Mouse (Mus musculus) forebrain, embryonic 14.5 days (tissue): ENCODE results near the gene Tm4sf1. TPM values are rescaled to one million over a fixed set of nuclear protein-coding genes. Genes with fewer than 3 reads are reported as not detected.

Experiments
- ATAC-seq: fragments of 200-750 bp; cut with Nextera tagmentation; 2 replicates; pipeline ENCODE4 v1.8.0; 2017; ENCODE audit warnings: mild to moderate bottlenecking, moderate library complexity
- DNase-seq: peaks from one replicate; pipeline ENCODE4 v3.0.0-alpha.2; 2015; ENCODE audit warnings: low spot score
- H3K27ac ChIP-seq: fragments of 300-500 bp; sonication (generic); 2 replicates; pipeline ENCODE4 v1.5.1; 2014; ENCODE audit warnings: low read depth, mild to moderate bottlenecking, control low read depth, low read length, moderate library complexity
- H3K27me3 ChIP-seq: fragments of 300-500 bp; sonication (generic); replicated peaks from 2 replicates; pipeline ENCODE4 v1.6.1; 2014; ENCODE audit warnings: low read length, control low read depth, mixed read lengths; ENCODE audit not compliant: control insufficient read depth, insufficient read depth
- H3K36me3 ChIP-seq: fragments of 300-500 bp; sonication (generic); 2 replicates; pipeline ENCODE4 v1.6.1; 2014; ENCODE audit warnings: low read length, control low read depth; ENCODE audit not compliant: control insufficient read depth, insufficient read depth
- H3K4me1 ChIP-seq: fragments of 300-500 bp; sonication (generic); 2 replicates; pipeline ENCODE4 v1.6.1; 2014; ENCODE audit warnings: antibody characterized with exemption, low read length, control low read depth; ENCODE audit not compliant: control insufficient read depth, insufficient read depth
- H3K4me2 ChIP-seq: fragments of 300-500 bp; sonication (generic); 2 replicates; pipeline ENCODE4 v1.6.1; 2014; ENCODE audit warnings: mild to moderate bottlenecking, control low read depth, low read length
- H3K4me3 ChIP-seq: fragments of 300-500 bp; sonication (generic); 2 replicates; pipeline ENCODE4 v1.5.1; 2014; ENCODE audit warnings: low read depth, low read length, control low read depth
- H3K9ac ChIP-seq: fragments of 300-500 bp; sonication (generic); 2 replicates; pipeline ENCODE4 v1.6.1; 2014; ENCODE audit warnings: mild to moderate bottlenecking, low read length, control low read depth, moderate library complexity
- H3K9me3 ChIP-seq: fragments of 300-500 bp; sonication (generic); replicated peaks from 2 replicates; pipeline ENCODE4 v1.6.1; 2016; ENCODE audit warnings: low read length, control low read depth, mixed read lengths; ENCODE audit not compliant: control insufficient read depth
- WGBS: fragments of 180-500 bp; shearing (Covaris S2); extraction: QIAGEN DNeasy Blood & Tissue Kit; methylation state at CpG from one replicate; pipeline ENCODE4 v1.1.7; 2014; 5-methylcytosine and 5-hydroxymethylcytosine counted together
- polyA plus RNA-seq: library from polyadenylated mRNA; unstranded; fragments of >200 nt; fragmentation: Nextera tagmentation; extraction: Ambion mirVana; gene quantifications from 2 replicates; pipeline ENCODE4 v1.2.1, GENCODE M21; 2014

The Tm4sf1 gene
- polyA plus RNA-seq, 1 experiment from 2014 or later, result 20.9 TPM

GRCm38 (mm10) chr3:57304484-57304883, 2.7 kb upstream of the Tm4sf1 start:
- no peak for ATAC-seq
- no peak for DNase-seq
- no peaks in the 10 kb centered on the region for H3K9me3 ChIP-seq
- no peak overlapping the region for H3K9ac ChIP-seq
- H3K4me1 ChIP-seq, result no peaks in the 10 kb centered on the region
- H3K4me3 ChIP-seq, result no peak overlapping the region
- WGBS, result 63% methylated on average over 5 of the region's 5 CpGs
- no peaks in the 10 kb centered on the region for H3K27me3 ChIP-seq
- no peak overlapping the region for H3K4me2 ChIP-seq
- no peak overlapping the region for H3K27ac ChIP-seq
- H3K36me3 ChIP-seq, result no peaks in the 10 kb centered on the region

GRCm38 (mm10) chr3:57304050-57304449, 2.3 kb upstream of the Tm4sf1 start:
- Histone ChIP-seq H3K27me3 (no peaks in the 10 kb centered on the region), H3K4me1 (no peaks in the 10 kb centered on the region), H3K36me3 (no peaks in the 10 kb centered on the region), H3K4me2 (no peak overlapping the region), H3K27ac (no peak overlapping the region), H3K9me3 (no peaks in the 10 kb centered on the region), H3K9ac (no peak overlapping the region), H3K4me3 (no peak overlapping the region)
- ATAC-seq, result no peak
- peak; percentile 6 for DNase-seq
- WGBS, result 60% methylated on average over 4 of the region's 4 CpGs

GRCm38 (mm10) chr3:57303486-57303885, 1.7 kb upstream of the Tm4sf1 start:
- 85% methylated on average over 3 of the region's 3 CpGs for WGBS
- H3K9ac ChIP-seq, result no peak overlapping the region
- DNase-seq, result no peak
- H3K4me2 ChIP-seq, result no peak overlapping the region
- no peak overlapping the region for H3K27ac ChIP-seq
- H3K36me3 ChIP-seq, result no peaks in the 10 kb centered on the region
- H3K4me3 ChIP-seq, result no peak overlapping the region
- no peaks in the 10 kb centered on the region for H3K4me1 ChIP-seq
- ATAC-seq, result no peak
- H3K9me3 ChIP-seq, result no peaks in the 10 kb centered on the region
- no peaks in the 10 kb centered on the region for H3K27me3 ChIP-seq

- no peak overlapping the region for H3K4me2 ChIP-seq
- no peak overlapping the region for H3K9ac ChIP-seq
- H3K36me3 ChIP-seq, result no peaks in the 10 kb centered on the region
- H3K27ac ChIP-seq, result no peak overlapping the region
- H3K27me3 ChIP-seq, result no peaks in the 10 kb centered on the region
- no peak overlapping the region for H3K4me3 ChIP-seq
- WGBS, result 73% methylated on average over 2 of the region's 2 CpGs
- DNase-seq, result no peak
- H3K4me1 ChIP-seq, result no peaks in the 10 kb centered on the region
- no peak for ATAC-seq
- no peaks in the 10 kb centered on the region for H3K9me3 ChIP-seq
These were observed 1.1 kb upstream of the Tm4sf1 start for GRCm38 (mm10) chr3:57302886-57303285.

- H3K27ac ChIP-seq, result no peak overlapping the region
- WGBS, result 83% methylated on average over 4 of the region's 4 CpGs
- DNase-seq, result no peak
- ATAC-seq, result no peak
- H3K4me1 ChIP-seq, result no peaks in the 10 kb centered on the region
- no peaks in the 10 kb centered on the region for H3K27me3 ChIP-seq
- no peak overlapping the region for H3K4me3 ChIP-seq
- no peaks in the 10 kb centered on the region for H3K36me3 ChIP-seq
- no peak overlapping the region for H3K4me2 ChIP-seq
- no peaks in the 10 kb centered on the region for H3K9me3 ChIP-seq
- no peak overlapping the region for H3K9ac ChIP-seq
These were observed 422 bp downstream of the Tm4sf1 start for GRCm38 (mm10) chr3:57301366-57301765.

- 94% methylated on average over 2 of the region's 2 CpGs for WGBS
- DNase-seq (no peak), ATAC-seq (no peak)
- H3K4me1 ChIP-seq, result no peaks in the 10 kb centered on the region
- no peaks in the 10 kb centered on the region for H3K36me3 ChIP-seq
- H3K9ac ChIP-seq, result no peak overlapping the region
- H3K27ac ChIP-seq, result no peak overlapping the region
- H3K9me3 ChIP-seq, result no peaks in the 10 kb centered on the region
- H3K4me3 ChIP-seq, result no peak overlapping the region
- no peak overlapping the region for H3K4me2 ChIP-seq
- H3K27me3 ChIP-seq, result no peaks in the 10 kb centered on the region
These were observed 3.8 kb downstream of the Tm4sf1 start for GRCm38 (mm10) chr3:57297991-57298390.

- H3K4me1 ChIP-seq, result no peaks in the 10 kb centered on the region
- DNase-seq (no peak), ATAC-seq (no peak)
- H3K27me3 ChIP-seq, result no peaks in the 10 kb centered on the region
- no peaks in the 10 kb centered on the region for H3K36me3 ChIP-seq
- no peak overlapping the region for H3K9ac ChIP-seq
- no peak overlapping the region for H3K4me2 ChIP-seq
- no peak overlapping the region for H3K27ac ChIP-seq
- H3K9me3 ChIP-seq, result no peaks in the 10 kb centered on the region
- H3K4me3 ChIP-seq, result no peak overlapping the region
These were observed 5.2 kb downstream of the Tm4sf1 start for GRCm38 (mm10) chr3:57296574-57296973.

GRCm38 (mm10) chr3:57295631-57296030, 6.2 kb downstream of the Tm4sf1 start:
- Histone ChIP-seq H3K36me3 (no peaks in the 10 kb centered on the region), H3K4me3 (no peak overlapping the region), H3K9me3 (no peaks in the 10 kb centered on the region), H3K27me3 (no peaks in the 10 kb centered on the region), H3K9ac (no peak overlapping the region), H3K4me2 (no peak overlapping the region), H3K27ac (no peak overlapping the region), H3K4me1 (no peaks in the 10 kb centered on the region)
- ATAC-seq, result no peak
- DNase-seq, result no peak
- WGBS, result 95% methylated on average over 4 of the region's 4 CpGs

GRCm38 (mm10) chr3:57294742-57295525, 6.9 kb downstream of the Tm4sf1 start:
- DNase-seq (peak; percentile 57), ATAC-seq (no peak)
- H3K27ac ChIP-seq, result no peak overlapping the region
- no peak overlapping the region for H3K9ac ChIP-seq
- no peaks in the 10 kb centered on the region for H3K36me3 ChIP-seq
- no peak overlapping the region for H3K4me2 ChIP-seq
- no peaks in the 10 kb centered on the region for H3K4me1 ChIP-seq
- H3K9me3 ChIP-seq, result no peaks in the 10 kb centered on the region
- H3K4me3 ChIP-seq, result no peak overlapping the region
- H3K27me3 ChIP-seq, result no peaks in the 10 kb centered on the region
- 67% methylated on average over 21 of the region's 21 CpGs for WGBS
